Mouse (Mus musculus) adrenal gland, postnatal 0 days (tissue): ENCODE results near the gene Gm8094. TPM values are rescaled to one million over a fixed set of nuclear protein-coding genes. Genes with fewer than 3 reads are reported as not detected.

Experiments
- polyA plus RNA-seq: library from polyadenylated mRNA; unstranded; fragments of >200 nt; fragmentation: Nextera tagmentation; extraction: Ambion mirVana; gene quantifications from 2 replicates; pipeline ENCODE4 v1.2.1, GENCODE M21; 2015

The Gm8094 gene
- polyA plus RNA-seq: not detected in 2 replicates

DNA sequence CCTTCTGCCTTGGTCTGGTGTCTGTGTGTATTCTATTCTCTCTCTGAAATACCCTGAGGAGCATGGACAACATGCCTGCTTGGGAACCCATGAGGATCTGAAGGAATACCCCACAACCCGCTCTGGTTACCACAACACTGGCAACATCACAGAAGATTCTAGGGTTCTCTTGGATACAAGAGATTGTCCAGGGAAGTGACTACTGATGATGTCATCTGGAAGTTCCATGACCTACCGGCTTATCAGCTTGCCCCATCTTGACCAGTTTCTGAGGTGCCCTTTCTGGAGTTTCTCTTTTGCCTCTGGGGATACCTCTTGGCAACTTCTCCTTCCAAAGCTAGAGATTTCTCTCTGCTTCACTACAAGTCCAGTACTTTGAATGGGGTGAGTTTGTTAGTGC is at the start of gene Gm8094:
Gene Gm8094, minus strand, starts transcription at position 101 of the 400 bp plus-strand sequence.

DNA sequence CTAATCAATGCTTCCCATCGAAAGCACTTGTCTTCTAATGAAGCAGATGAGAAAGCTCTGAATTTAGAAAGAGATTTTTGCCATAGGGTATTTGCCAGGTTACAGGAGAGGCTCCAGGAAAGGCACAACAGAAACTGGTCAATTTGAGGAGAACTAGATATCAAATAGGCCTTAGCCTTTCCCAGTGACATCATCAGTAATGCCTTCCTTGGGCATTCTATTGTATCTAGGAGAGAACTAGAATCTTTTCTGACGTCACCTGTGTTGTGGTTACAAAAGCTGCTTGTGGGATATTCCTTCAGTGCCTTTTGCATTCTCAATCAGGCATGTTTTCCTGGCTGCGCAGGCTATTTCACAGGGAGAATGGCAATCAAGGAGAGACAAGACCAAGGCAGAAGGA is 23.9 kb upstream of the Gm8094 start, which contains the start of gene Gm8104:
Gene Gm8104, plus strand, starts transcription at position 301 of the 400 bp plus-strand sequence.

Other genes starting within 250 kb of the Gm8094 start
- gene Gm21977, start 223.2 kb downstream of the Gm8094 start, polyA plus RNA-seq: not detected in 2 replicates
- not detected in 2 replicates for gene Gm8082, start 83.0 kb downstream of the Gm8094 start, polyA plus RNA-seq
- not detected in 2 replicates for gene Gm10376, start 61.0 kb downstream of the Gm8094 start, polyA plus RNA-seq
- gene Gm8104, start 24.0 kb upstream of the Gm8094 start, polyA plus RNA-seq: not detected in 2 replicates
- not detected in 2 replicates for gene Gm7233, start 103.2 kb upstream of the Gm8094 start, polyA plus RNA-seq
- not detected in 2 replicates for gene Gm8122, start 158.7 kb upstream of the Gm8094 start, polyA plus RNA-seq
- gene Gm8126, start 182.0 kb upstream of the Gm8094 start, polyA plus RNA-seq: not detected in 2 replicates
- gene Gm9732, start 198.4 kb upstream of the Gm8094 start, polyA plus RNA-seq: not detected in 2 replicates
- gene Gm8127, start 217.2 kb upstream of the Gm8094 start, polyA plus RNA-seq: not detected in 2 replicates